Mouse (Mus musculus) ES-Bruce4 (cell line): ENCODE data around the gene Mcm2.

Experiments
- CTCF ChIP-seq: IDR thresholded peaks from one replicate; pipeline ENCODE4 v1.8.1; 2011; ENCODE audit warnings: low read depth, low read length
- POLR2A ChIP-seq: IDR thresholded peaks from one replicate; pipeline ENCODE4 v1.8.1; 2011; ENCODE audit warnings: low read length; ENCODE audit not compliant: insufficient read depth

- TF ChIP-seq CTCF, result no peak
- no peak for TF ChIP-seq POLR2A
Measured at GRCm38 (mm10) chr6:88872811-88873210, 25.8 kb downstream of the Mcm2 start.
